Mouse (Mus musculus) thymus, adult 2 months (tissue): ENCODE data around the gene Sgo2a. TPM values are rescaled to one million over a fixed set of nuclear protein-coding genes. Genes with fewer than 3 reads are reported as not detected.

ENCODE experiments used
- DNase-seq: peaks from one replicate; pipeline ENCODE4 v3.0.0; 2021
- H3K27ac ChIP-seq: fragments of 200-500 bp; 2 replicates; pipeline ENCODE4 v1.5.1; 2012; ENCODE audit warnings: low read length, control low read depth; ENCODE audit not compliant: control insufficient read depth, insufficient read depth
- H3K27me3 ChIP-seq: fragments of 200-500 bp; 2 replicates; pipeline ENCODE4 v1.6.1; 2012; ENCODE audit warnings: mild to moderate bottlenecking, low read length, moderate library complexity, mixed read lengths; ENCODE audit not compliant: control insufficient read depth, insufficient read depth
- H3K36me3 ChIP-seq: fragments of 200-500 bp; 2 replicates; pipeline ENCODE4 v1.6.1; 2012; ENCODE audit warnings: mild to moderate bottlenecking, low read length, moderate library complexity; ENCODE audit not compliant: control insufficient read depth, insufficient read depth
- H3K4me1 ChIP-seq: fragments of 200-500 bp; replicated peaks from 2 replicates; pipeline ENCODE4 v1.6.1; 2012; ENCODE audit warnings: low read length; ENCODE audit not compliant: control insufficient read depth, insufficient read depth
- H3K4me3 ChIP-seq: fragments of 200-500 bp; 2 replicates; pipeline ENCODE4 v1.5.1; 2012; ENCODE audit warnings: mild to moderate bottlenecking, low read length, control low read depth, moderate library complexity; ENCODE audit not compliant: control insufficient read depth, insufficient read depth
- CTCF ChIP-seq: fragments of 200-500 bp; IDR thresholded peaks from 2 replicates; pipeline ENCODE4 v1.5.1; 2012; ENCODE audit warnings: mild to moderate bottlenecking, control low read depth, low read length, moderate library complexity, borderline replicate concordance; ENCODE audit not compliant: control insufficient read depth, poor library complexity, insufficient read depth; ENCODE audit errors: extremely low read depth
- POLR2A ChIP-seq: fragments of 200-500 bp; IDR thresholded peaks from 2 replicates; pipeline ENCODE4 v1.6.1; 2012; ENCODE audit warnings: mild to moderate bottlenecking, low read length, control low read depth, moderate library complexity; ENCODE audit not compliant: control insufficient read depth, poor library complexity, insufficient read depth; ENCODE audit errors: extremely low read depth
- WGBS: fragments of 180-500 bp; shearing (Covaris S2); methylation state at CpG from one replicate; pipeline ENCODE4 v1.1.7; 2018; 5-methylcytosine and 5-hydroxymethylcytosine counted together
- polyA plus RNA-seq: library from polyadenylated mRNA; depleted of rRNA; stranded (reverse); fragments of >200 nt; gene quantifications from 2 replicates; pipeline ENCODE4 v1.2.3, GENCODE M21; 2012

Sgo2a gene
- polyA plus RNA-seq, 1 experiment = 3.6 TPM

GRCm38 (mm10) chr1:58055598-58055997 lies 59.8 kb downstream of the Sgo2a start:
- H3K4me1 ChIP-seq = no peaks in the 10 kb centered on the region
- H3K27me3 ChIP-seq = no peaks in the 10 kb centered on the region
- no peak for TF ChIP-seq CTCF
- TF ChIP-seq POLR2A = no peak
- H3K4me3 ChIP-seq = no peak overlapping the region
- DNase-seq = no peak
- no peak overlapping the region for H3K27ac ChIP-seq
- H3K36me3 ChIP-seq = no peaks in the 10 kb centered on the region
- 91% methylated on average over 11 of the region's 11 CpGs for WGBS

GRCm38 (mm10) chr1:58056074-58056807 lies 60.5 kb downstream of the Sgo2a start:
- no peaks in the 10 kb centered on the region for H3K4me1 ChIP-seq
- H3K27ac ChIP-seq = no peak overlapping the region
- no peaks in the 10 kb centered on the region for H3K36me3 ChIP-seq
- 82% methylated on average over 13 of the region's 13 CpGs for WGBS
- TF ChIP-seq CTCF (no peak), POLR2A (no peak)
- no peaks in the 10 kb centered on the region for H3K27me3 ChIP-seq
- no peak for DNase-seq
- H3K4me3 ChIP-seq = no peak overlapping the region

GRCm38 (mm10) chr1:58056939-58057338 lies 61.2 kb downstream of the Sgo2a start:
- H3K27ac ChIP-seq = no peak overlapping the region
- 79% methylated on average over 11 of the region's 11 CpGs for WGBS

GRCm38 (mm10) chr1:58058846-58059245 lies 63.1 kb downstream of the Sgo2a start:
- H3K4me3 ChIP-seq = no peak overlapping the region
- H3K27me3 ChIP-seq = no peaks in the 10 kb centered on the region
- no peak for DNase-seq
- H3K4me1 ChIP-seq = no peaks in the 10 kb centered on the region
- WGBS = 99% methylated on average over 4 of the region's 4 CpGs
- H3K27ac ChIP-seq = no peak overlapping the region
- no peaks in the 10 kb centered on the region for H3K36me3 ChIP-seq
- no peak for TF ChIP-seq POLR2A
- no peak for TF ChIP-seq CTCF

More at GRCm38 (mm10) chr1:58056939-58057338, 61.2 kb downstream of the Sgo2a start:
- no peak for TF ChIP-seq CTCF
- no peak for TF ChIP-seq POLR2A
- H3K4me1 ChIP-seq = no peaks in the 10 kb centered on the region
- H3K36me3 ChIP-seq = no peaks in the 10 kb centered on the region
- DNase-seq = no peak
- H3K4me3 ChIP-seq = no peak overlapping the region
- no peaks in the 10 kb centered on the region for H3K27me3 ChIP-seq

- WGBS = 96% methylated on average over 7 of the region's 7 CpGs
- Histone ChIP-seq H3K4me1 (no peaks in the 10 kb centered on the region), H3K36me3 (no peaks in the 10 kb centered on the region), H3K27ac (no peak overlapping the region), H3K4me3 (no peak overlapping the region), H3K27me3 (no peaks in the 10 kb centered on the region)
- TF ChIP-seq POLR2A (no peak), CTCF (no peak)
- no peak for DNase-seq
These were observed 66.4 kb downstream of the Sgo2a start for GRCm38 (mm10) chr1:58062131-58062530.

- Histone ChIP-seq H3K27me3 (no peaks in the 10 kb centered on the region), H3K36me3 (no peaks in the 10 kb centered on the region), H3K4me1 (no peaks in the 10 kb centered on the region), H3K4me3 (no peak overlapping the region), H3K27ac (no peak overlapping the region)
- 94% methylated on average over 5 of the region's 5 CpGs for WGBS
- no peak for TF ChIP-seq CTCF
- TF ChIP-seq POLR2A = no peak
- DNase-seq = no peak
These were observed 69.4 kb downstream of the Sgo2a start for GRCm38 (mm10) chr1:58065151-58065550.

- no peaks in the 10 kb centered on the region for H3K36me3 ChIP-seq
- no peak for TF ChIP-seq POLR2A
- TF ChIP-seq CTCF = no peak
- WGBS = 91% methylated on average over 3 of the region's 3 CpGs
- H3K27ac ChIP-seq = no peak overlapping the region
- no peak overlapping the region for H3K4me3 ChIP-seq
- no peak for DNase-seq
- H3K27me3 ChIP-seq = no peaks in the 10 kb centered on the region
- H3K4me1 ChIP-seq = no peaks in the 10 kb centered on the region
These were observed 69.8 kb downstream of the Sgo2a start for GRCm38 (mm10) chr1:58065606-58066005.
